Mouse (Mus musculus) neural tube, embryonic 11.5 days (tissue): ENCODE results near the gene Otoa. TPM values are rescaled to one million over a fixed set of nuclear protein-coding genes. Genes with fewer than 3 reads are reported as not detected.

Experiments
- polyA plus RNA-seq: library from polyadenylated mRNA; unstranded; fragments of >200 nt; fragmentation: Nextera tagmentation; extraction: Ambion mirVana; gene quantifications from 2 replicates; pipeline ENCODE4 v1.2.1, GENCODE M21; 2014

Otoa gene
- polyA plus RNA-seq, 1 experiment from 2014 or later: 0.23 TPM

Other genes with a start within 250 kb of the Otoa start
- 9.2 and 10.3 TPM in 2 replicates for gene Eef2k, start 238.8 kb upstream of the Otoa start, polyA plus RNA-seq
- gene Polr3e, start 163.9 kb upstream of the Otoa start, polyA plus RNA-seq: 19.2 and 19.7 TPM in 2 replicates
- 17.4 and 17.9 TPM in 2 replicates for gene Cdr2, start 99.3 kb upstream of the Otoa start, polyA plus RNA-seq
- 0.15 TPM in 1 of 2 replicates, not detected in the other for gene Mfsd13b, start 99.1 kb upstream of the Otoa start, polyA plus RNA-seq
- gene Mettl9, start 47.2 kb upstream of the Otoa start, polyA plus RNA-seq: 233 and 246 TPM in 2 replicates
- gene Igsf6, start 7.1 kb upstream of the Otoa start, polyA plus RNA-seq: 1.2 and 1.3 TPM in 2 replicates